Mouse (Mus musculus): ENCODE data around the gene Gm9573.

DNA sequence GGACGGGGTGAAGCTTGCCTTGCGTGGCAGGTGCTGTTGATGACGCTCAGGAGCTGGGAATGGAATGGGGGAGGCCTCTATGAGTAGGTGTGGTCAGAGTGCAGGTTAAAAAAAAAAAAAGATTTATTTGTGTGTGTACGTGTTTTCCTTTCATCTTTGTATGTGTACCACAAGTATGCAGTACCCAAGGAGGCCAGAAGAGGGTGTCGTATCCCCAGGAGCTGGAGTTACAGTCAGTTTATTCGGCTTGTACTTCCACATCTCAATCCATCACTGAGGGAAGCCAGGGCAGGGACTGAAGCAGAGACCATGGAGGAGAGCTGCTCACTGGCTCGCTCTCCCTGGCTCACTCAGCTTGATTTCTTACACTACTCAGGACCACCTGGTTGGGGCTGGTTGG lies 55.0 kb downstream of the Gm9573 start:
- TF ChIP-seq POLR2A (IDR thresholded peaks at IDR 0.05; ENCODE audit: borderline replicate concordance, control insufficient read depth, low read depth, low read length) (no peak), CTCF (IDR thresholded peaks at IDR 0.05; ENCODE audit: control insufficient read depth, insufficient read depth, low read length) (no peak)

Measured in bone marrow, adult 2 months (tissue).